Mouse (Mus musculus): ENCODE measurements around the gene Ski.
A peak's percentile ranks its signal among the peaks of the same experiment; 100 is the strongest.

The Ski gene

DNA sequence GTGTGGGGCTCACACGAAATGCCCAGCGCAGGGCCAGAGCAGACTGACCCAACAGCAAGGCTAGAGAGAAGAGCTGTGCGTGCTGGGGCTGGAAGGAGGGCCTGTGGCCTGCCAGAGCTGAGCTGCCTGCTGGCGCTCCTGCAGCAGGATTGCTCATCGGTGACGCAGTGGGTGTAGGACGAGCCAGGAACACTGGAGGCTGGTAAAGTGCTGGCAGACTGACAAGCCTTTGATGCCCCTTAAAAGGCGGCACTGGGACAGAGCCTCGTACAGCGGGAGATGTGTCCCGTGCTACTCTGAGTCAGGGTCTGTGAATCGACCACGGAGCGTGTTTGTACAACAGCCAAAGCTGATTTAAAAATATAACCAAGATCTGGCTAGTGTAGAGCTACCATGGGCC, 92.4 kb downstream of the Ski start:
- DNase-seq (ENCODE audit: low read depth): peak; percentile 96

DNA sequence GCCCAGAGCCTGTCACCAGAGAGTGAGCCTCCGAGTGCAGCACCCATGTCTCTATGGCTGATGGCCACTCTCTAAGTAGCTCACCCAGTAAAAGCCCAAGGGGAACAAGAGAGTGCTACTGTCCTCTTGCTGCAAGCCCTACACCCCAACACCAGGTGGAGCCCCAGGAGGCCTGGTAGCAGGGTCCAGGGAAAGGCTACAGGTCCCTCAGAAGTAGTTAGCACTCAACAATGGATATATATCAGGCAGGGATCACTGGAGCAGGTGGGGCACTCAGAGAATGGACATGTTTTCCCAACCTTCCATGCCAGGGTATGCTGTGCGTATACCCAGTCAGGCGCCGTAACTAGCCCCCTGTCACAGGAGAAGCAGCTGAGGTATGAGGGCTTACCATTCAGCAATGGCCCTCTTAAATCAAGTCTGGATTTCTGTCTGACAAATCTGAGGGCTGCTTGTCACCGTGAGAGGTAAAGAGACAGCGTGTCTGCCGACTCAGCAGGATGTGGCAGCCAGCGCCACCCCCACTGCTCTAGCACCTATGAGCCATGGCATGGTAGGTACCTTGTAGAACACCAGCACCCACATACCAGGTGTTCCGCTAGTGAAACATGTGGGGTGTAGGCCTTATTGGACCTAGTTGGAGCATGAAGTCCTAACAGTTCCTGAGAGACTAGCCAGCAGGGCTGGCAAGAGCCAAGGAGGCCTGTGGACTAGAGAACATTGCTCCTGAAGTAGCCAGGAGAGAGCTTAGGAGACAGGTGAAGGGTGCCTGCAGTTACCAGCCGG, 93.1 kb downstream of the Ski start:
- DNase-seq (ENCODE audit: low read depth): peak; percentile 56

GRCm38 (mm10) chr4:155128411-155128810, 94.0 kb downstream of the Ski start:
- DNase-seq (ENCODE audit: low read depth): no peak

GRCm38 (mm10) chr4:155126602-155127372, 95.6 kb downstream of the Ski start:
- peak; percentile 46 for DNase-seq (ENCODE audit: low read depth)

- DNase-seq (ENCODE audit: low read depth): no peak
Observed at GRCm38 (mm10) chr4:155126194-155126593, 96.2 kb downstream of the Ski start.

DNA sequence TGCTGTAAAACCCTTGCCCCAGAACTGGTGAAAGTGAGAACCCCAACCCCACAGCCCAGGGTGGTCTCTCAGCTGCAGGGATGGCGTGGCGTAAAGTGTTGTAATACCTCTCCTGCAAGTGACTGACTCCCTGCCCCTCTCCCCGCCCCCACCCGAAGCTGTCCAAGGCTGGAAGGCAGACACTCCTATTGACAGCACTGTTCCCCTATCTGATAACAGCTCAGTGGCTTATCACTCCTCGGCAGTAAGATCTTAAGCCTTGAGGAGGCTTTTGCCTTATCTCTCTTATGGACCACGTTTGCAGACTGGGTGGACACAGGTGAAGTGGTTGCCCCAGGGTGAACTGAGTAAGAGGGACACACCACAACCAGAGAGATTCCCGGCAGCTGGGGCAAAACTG, 97.1 kb downstream of the Ski start:
- DNase-seq (ENCODE audit: low read depth): no peak

GRCm38 (mm10) chr4:155123868-155124534, 98.4 kb downstream of the Ski start:
- no peak for DNase-seq (ENCODE audit: low read depth)

DNA sequence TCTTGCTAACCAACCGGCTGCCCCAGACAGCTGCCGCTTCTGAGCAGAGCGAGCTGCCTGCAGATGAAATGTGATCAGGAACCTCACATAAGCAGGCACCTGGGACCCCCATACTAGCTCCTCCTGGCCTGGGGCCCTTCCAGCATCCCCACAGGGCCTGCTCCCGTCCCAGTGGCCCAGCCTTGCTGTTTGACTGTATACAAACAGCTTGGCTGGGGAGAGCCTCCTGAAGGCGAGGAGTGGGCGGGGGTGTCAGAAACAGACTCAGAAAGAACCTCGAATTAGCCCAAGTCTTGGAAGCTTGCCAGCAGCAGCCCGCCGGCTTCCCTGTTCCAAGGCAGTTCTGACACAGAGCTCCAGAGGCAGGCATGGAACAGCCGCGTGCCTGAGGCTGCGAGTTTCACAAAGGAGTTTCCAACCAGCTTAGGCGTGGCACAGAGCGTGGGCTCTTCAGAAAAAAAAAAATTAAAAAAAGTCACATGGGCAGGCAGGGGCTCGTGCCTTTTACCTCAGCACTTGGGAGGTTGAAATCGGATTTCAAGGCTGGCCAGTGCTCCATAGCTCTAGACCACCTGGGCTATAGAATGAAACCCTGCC, 99.8 kb downstream of the Ski start:
- DNase-seq (ENCODE audit: low read depth): peak; percentile 85

DNA sequence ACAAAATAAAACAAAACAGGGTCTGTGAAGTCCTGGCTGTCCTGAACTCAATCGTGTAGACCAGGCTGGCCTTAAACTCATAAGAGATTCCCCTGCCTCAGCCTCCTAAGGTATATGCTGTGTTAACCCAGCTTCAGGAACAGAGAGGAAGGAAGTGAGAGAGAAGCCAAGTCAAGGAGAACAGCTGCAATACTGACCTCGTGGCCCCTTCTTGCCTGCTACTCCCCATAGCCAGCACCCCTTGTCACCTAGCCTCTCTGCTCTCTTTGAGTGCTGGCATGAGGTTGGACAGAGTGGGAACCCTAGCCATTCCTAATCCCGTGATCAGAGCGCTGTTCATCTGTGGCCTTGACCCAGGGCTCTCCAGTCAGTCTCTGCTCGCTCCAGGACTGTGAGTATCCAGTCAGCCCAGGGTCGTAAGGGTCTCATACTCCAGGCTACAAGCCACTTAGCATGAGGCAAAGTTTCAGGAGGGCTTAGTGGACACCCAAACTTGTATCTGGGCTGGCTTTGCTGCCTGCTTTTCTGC, 100.4 kb downstream of the Ski start:
- DNase-seq (ENCODE audit: low read depth): peak; percentile 9

GRCm38 (mm10) chr4:155121222-155121621, 101.2 kb downstream of the Ski start:
- DNase-seq (ENCODE audit: low read depth): no peak

DNA sequence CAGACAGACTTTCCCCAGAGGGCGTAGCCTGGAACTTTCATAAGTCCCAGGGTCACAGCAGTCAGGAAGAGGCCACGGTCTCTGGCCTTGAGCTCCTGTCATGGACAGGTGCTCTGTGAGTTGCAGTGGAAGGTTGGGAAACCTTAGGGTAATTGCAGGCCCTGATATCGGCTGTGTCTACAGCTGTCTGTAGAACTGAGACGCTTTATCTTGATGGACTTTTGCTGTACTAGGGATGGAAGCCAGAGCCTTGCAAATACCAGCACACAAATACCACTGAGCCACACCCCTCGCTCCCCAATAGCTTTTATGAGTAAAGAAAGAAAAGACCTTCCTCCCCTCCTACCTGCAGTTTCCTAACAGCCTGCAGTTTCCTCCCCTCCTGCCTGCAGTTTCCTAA, 101.8 kb downstream of the Ski start:
- DNase-seq (ENCODE audit: low read depth): no peak

- no peak for DNase-seq (ENCODE audit: low read depth)
Observed at GRCm38 (mm10) chr4:155120038-155120437, 102.4 kb downstream of the Ski start.

DNA sequence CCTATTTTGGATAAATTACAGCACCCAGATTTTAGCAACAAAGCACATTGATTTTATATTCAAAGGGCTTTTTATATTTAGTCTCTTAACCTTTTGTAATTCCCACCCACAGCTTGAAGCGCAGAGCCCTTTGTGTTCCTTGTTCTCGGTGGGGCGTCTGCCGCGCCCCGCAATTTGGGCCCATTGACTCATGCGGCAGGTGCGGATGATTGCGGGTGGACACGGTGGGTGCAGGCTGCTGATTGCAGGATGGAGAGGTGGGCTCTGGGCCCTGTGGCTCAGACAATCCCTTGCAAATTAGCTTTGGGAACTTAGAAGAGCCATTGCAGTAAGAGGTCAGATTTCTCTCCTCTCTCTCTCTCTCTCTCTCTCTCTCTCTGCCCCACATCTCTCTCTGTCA, 104.1 kb downstream of the Ski start:
- DNase-seq (ENCODE audit: low read depth): no peak

GRCm38 (mm10) chr4:155117396-155117978, 104.9 kb downstream of the Ski start:
- DNase-seq (ENCODE audit: low read depth): no peak

GRCm38 (mm10) chr4:155116607-155117006, 105.8 kb downstream of the Ski start:
- no peak for DNase-seq (ENCODE audit: low read depth)

DNA sequence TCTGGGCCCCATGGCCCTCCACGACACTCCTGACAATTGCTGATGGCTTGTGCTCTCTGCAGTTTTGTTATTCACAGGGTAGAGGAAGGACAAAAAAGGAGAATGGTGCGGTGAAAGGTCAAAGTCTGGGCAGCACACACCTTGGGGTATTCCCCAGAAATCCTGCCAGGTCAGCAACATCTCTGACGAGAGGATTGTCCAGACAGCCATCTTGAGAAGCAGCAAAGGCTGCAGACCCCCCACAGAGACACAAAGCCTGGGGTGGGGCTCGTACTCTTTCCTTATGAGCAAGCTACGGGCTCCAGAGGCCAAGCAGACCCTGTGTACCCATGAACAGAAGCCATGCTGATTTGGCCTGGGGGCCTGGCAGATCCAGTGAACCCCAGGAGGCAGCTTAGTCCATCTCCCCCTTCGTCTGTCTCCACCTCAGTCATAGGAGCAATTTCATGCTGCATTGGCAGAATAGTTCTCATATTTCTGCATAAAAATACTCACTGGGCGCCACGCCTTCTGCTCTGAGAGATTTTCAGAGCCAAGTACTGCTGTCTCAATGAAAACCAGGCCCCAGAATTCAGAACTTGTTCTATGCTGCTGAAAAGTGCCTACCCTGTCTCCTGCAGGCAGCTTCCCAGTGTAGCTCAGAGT, 108.5 kb downstream of the Ski start:
- DNase-seq (ENCODE audit: low read depth): peak; percentile 74

DNA sequence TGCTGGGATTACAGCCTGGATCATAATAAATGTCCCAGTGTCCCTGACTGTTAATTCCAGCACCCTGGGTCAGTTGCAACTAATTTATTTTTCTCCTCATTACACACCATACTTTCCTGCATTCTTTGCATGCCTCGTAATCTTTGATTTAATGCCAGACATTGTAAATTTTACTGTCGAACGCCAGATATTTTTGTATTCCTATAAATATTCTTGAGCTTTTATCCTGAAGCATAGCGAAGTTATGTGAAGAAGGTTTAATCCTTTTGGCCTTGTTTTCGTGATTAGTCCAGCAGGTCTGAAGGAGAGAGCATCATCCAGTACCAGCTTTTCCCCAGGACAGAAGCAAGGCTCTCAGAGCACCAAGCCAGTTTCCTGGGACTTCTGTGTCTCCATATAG, 112.9 kb downstream of the Ski start:
- DNase-seq (ENCODE audit: low read depth): no peak

GRCm38 (mm10) chr4:155107886-155108285, 114.5 kb downstream of the Ski start:
- no peak for DNase-seq (ENCODE audit: low read depth)

Measured in NIH3T3 (cell line).